Mouse (Mus musculus) activated CD4-positive, CD25-positive, alpha-beta regulatory T cell, adult 4 months (primary cell): ENCODE measurements around the gene Mmd2. TPM values are rescaled to one million over a fixed set of nuclear protein-coding genes. Genes with fewer than 3 reads are reported as not detected.
A peak's percentile ranks its signal among the peaks of the same experiment; 100 is the strongest.

Source experiments
- ATAC-seq: one replicate; pipeline ENCODE4 v1.8.0; 2017
- polyA plus RNA-seq, 2 experiments: library from polyadenylated mRNA; unstranded; fragments of 100-300 nt; shearing (Covaris generic); gene quantifications; one replicate each; pipeline ENCODE4 v1.2.1; 2017

Gene Mmd2
- not detected for polyA plus RNA-seq

GRCm38 (mm10) chr5:142608259-142608988 is at the start of gene Mmd2:
Gene Mmd2 (minus strand): TSS chr5:142608800.
- ATAC-seq = no peak

GRCm38 (mm10) chr5:142652266-142652665 is 43.7 kb upstream of the Mmd2 start:
- no peak for ATAC-seq

- no peak for ATAC-seq
These were observed 42.3 kb upstream of the Mmd2 start for GRCm38 (mm10) chr5:142650794-142651497.

DNA sequence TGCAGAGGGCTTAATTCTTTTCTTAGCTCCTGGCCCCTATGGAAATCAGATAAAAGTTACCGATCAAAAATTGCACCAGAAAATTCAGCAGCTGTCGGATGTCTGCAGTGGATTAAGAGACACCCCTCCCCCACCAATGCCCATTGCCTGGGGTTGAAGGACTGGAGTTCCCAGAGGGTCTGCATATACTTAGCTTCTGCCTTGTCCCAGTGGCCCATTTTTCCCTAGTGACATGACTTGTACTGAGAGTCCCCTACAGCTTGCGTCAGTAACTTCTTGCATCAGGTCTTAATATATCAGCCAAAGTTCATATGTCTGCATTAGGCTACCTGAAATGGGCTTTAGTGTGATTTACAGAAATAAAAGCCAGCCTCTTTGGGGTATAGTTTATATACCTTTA is 41.8 kb upstream of the Mmd2 start:
- no peak for ATAC-seq

DNA sequence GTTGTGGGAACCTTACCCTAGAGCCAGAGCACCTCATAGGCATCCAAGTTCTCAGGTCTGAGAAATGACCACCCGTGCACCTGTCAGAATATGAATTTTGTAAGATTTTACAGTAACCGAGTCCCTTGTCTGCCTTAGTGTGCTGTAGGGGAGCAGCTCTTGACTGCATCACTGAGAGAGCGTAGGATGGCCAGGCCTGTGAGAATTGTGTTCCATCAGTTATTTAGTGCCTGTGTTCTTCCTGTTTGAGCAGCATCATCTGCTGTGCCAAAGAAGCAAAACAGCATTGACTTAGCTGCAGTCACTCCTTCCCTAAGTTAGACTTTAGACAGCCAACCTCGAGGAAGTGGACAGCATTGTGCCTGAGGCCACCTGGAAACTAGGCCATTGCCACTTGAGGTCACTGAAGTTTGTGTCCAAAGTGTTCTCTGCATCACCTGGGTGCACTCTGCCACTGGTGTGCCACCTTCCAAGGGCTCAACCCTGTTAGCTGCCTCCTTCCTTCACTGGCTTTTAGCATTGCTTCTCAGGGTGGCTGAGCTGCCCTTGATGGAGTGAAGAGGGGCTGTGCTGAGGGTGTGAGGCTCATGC is 41.0 kb upstream of the Mmd2 start:
- ATAC-seq = no peak

DNA sequence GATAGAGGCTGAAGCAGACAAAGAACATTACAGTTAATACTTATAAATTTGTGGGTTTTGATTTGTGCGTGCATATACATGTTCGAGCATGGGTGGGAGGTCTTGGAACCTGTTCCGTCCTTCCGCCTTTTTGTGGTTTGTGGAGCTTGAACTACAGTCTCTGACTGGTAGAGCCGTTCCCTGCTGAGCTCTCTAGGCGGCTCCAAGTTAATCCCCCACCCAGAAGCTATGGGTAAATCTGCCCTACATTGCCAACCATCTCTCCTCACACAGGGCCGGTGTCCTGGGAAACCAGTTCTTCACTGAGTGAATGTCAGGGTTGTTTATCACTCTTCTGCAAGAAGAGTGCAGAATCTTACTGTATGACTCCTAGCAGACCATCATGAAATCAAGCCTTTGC is 39.6 kb upstream of the Mmd2 start:
- ATAC-seq = no peak

GRCm38 (mm10) chr5:142641331-142642051 is 32.9 kb upstream of the Mmd2 start:
- ATAC-seq = peak; percentile 86

- no peak for ATAC-seq
These were observed 31.5 kb upstream of the Mmd2 start for GRCm38 (mm10) chr5:142640088-142640487.

- ATAC-seq = no peak
These were observed 29.2 kb upstream of the Mmd2 start for GRCm38 (mm10) chr5:142637823-142638222.

GRCm38 (mm10) chr5:142630224-142630623 is 21.6 kb upstream of the Mmd2 start:
- ATAC-seq = no peak

GRCm38 (mm10) chr5:142629663-142630025 is 21.0 kb upstream of the Mmd2 start:
- peak; percentile 4 for ATAC-seq

DNA sequence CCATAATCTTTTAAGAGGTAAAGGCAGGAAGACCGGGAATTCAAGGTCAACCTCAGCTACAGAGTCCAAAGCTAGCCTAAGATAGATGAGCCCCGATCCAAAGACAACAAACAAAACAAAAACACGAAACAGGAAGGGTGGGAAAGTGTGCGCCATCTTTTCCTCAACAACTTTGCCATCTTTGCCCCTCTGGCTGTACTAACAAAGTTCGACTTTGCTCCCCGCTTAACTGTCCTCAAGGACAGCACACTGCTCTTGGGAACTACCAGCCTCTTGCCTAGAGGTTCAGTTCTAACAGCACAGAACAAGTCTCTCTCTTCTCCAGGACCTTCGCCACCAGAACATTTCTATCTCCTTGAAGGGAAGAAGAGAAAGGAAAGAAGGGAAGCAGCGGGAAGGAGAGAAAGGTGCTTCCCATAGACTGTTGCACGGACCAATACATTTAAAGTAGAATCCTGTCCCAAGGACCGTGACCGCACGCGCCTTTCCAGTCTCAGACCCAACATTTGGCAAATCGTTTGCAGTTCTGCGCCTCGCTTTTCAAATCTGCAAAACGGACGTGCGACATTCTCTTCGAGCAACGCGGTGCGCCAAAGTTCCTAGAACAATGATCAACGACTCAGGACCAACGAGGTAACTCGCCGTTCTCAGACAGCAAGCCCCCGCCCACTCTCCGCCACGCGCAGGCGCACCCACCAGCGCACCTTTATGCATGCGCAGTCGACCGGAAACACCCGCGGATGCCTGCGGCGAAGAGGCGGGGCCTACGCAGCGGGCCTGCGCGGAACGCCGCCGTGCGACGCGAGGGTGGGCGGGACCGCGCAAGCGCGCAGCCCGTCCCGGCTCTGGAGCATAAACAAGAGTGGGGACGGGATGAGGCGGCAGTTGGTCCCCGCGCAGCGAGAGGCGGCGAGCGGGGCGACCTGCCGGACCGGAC is 20.4 kb upstream of the Mmd2 start:
- ATAC-seq = peak; percentile 88

DNA sequence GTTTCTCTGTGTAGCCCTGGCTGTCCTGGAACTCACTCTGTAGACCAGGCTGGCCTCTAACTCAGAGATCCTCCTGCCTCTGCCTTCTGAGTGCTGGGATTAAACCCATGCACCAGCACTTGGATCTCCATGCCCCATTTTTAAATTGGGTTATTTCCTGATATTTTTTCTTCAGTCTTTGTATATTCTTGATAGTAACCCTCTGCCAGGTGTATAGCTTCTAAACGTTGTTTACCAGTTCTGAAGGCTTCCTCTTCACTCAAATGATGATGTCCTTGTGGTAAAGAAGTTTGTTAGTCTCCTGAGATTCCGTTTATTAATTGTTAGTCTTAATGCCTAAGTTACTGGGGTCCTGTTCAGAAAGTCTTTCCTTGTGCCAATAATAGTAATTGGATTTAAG is 18.8 kb upstream of the Mmd2 start, which contains the start of gene Wipi2:
Wipi2 (plus strand) TSS at position 301 of the 400 bp plus-strand sequence.
- no peak for ATAC-seq

- no peak for ATAC-seq
These were observed 14.5 kb upstream of the Mmd2 start for GRCm38 (mm10) chr5:142623080-142623479.

GRCm38 (mm10) chr5:142622134-142622533 is 13.5 kb upstream of the Mmd2 start:
- ATAC-seq = no peak

DNA sequence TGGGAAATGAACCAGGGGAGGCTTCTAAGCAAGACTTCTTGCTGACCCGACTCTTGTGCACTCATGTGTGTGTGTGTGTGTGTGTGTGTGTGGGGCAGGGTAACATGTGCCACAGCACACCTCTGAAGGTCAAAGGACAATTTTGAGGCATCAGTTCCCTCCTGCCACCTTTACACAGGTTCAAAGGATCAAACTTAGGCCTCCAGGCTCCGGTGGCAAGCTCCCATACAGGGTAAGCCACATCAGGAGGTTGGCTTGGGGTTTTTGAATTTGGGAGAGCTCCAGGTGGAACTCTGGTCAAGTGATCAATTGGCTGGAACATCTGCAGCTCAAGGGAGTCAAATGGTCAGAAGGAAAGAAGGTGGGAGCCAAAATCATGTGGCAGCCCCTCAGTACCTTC is 12.8 kb upstream of the Mmd2 start:
- no peak for ATAC-seq

DNA sequence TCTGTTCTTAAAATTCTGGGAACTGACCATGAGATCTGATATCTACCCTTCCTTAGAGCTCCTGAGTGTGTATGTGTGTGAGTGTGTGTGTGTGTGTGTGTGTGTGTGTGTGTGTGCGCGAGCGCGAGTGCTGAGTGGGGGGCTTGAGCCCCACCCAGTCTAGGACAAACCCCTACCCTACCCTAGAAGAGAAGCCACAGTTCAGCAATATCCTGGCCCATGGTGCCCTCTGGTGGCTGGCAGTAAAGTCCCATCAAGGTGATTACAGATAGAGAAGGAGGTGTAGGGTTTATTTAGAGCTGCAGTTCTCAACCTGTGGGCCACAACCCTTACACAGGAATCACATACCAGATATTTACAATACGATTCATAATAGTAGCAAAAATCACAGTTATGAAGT is 11.3 kb upstream of the Mmd2 start:
- no peak for ATAC-seq

DNA sequence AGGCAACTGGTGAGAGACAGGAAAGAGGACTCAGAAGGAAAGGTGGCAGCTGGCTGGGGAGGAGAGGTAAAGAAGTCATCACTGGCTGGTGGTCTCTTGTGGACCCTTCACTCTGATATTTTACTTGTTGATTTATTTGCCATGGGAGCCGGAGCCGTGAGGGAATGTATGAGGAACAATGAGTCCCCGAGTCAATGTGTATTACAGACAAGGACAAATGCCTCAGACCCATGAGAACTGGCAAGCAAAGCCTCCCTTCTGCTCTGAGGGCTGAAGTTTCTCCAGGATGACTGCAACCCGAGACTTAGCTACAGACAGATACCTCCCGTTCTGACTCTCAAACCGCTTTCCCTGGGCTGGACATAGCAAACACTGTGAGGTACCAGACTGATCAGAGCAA is 7.7 kb upstream of the Mmd2 start:
- no peak for ATAC-seq

DNA sequence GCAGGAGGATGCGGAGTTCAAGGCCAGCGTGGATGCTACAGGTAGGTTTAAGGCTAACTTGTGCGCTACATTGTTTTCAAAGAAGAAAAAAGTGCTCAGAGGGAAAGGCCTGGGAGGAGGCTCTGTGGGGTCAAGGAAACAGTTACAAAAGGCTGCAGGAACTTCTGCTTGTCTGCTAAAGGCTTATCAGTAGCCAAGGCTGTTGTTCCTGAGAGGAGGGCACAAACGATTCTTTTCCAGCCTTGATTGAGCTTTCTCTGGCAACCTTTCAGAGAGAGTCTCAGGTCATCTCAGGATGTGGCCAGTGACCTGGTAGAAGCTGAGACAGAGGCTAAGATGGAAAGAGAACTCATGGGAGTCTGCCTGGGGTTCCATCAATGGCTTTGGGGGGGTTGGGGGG is 7.0 kb upstream of the Mmd2 start:
- ATAC-seq = no peak

DNA sequence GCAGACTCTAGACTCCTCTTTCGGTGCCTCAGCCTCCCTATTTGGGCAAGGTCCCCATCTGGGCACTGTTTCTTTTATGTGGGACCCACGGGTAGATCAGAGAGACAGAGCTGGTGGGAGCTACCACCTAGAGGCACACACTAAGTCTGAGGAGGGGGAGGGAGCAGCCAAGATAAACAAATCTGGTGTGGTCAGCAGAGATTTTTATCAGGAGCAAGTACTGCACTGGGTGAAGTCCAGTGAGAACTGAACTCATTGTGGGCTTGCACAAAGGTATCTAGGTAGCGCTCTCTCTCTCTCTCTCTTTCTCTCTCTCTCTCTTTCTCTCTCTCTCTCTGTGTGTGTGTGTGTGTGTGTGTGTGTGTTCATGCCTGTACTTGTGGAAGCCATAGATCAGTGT is 5.9 kb upstream of the Mmd2 start:
- ATAC-seq = no peak

- no peak for ATAC-seq
These were observed 1.8 kb upstream of the Mmd2 start for GRCm38 (mm10) chr5:142610362-142610761.

- ATAC-seq = no peak
These were observed 357 bp upstream of the Mmd2 start for GRCm38 (mm10) chr5:142608989-142609325.
